Mouse (Mus musculus) CH12.LX (cell line): ENCODE measurements around the gene Nsun3. TPM values are rescaled to one million over a fixed set of nuclear protein-coding genes. Genes with fewer than 3 reads are reported as not detected.

Source experiments
- DNase-seq: peaks from one replicate; pipeline ENCODE4 v3.0.0-alpha.2; 2013; ENCODE audit errors: extremely low read depth
- H3K27ac ChIP-seq: 2 replicates; pipeline ENCODE4 v1.5.1; 2012; ENCODE audit warnings: low read depth, mild to moderate bottlenecking, control low read depth, moderate library complexity; ENCODE audit not compliant: insufficient read depth
- H3K27me3 ChIP-seq: replicated peaks from 2 replicates; pipeline ENCODE3; 2012; ENCODE audit warnings: inconsistent platforms
- H3K36me3 ChIP-seq, 2 experiments: replicated peaks in 1 of 2; 2 replicates each; pipeline versions ENCODE3 to v1.6.1; 2012; ENCODE audit warnings: inconsistent platforms in 1 of 2, low read length in 1 of 2, mild to moderate bottlenecking in 1 of 2, mixed read lengths in 1 of 2, moderate library complexity in 1 of 2; ENCODE audit not compliant: control insufficient read depth in 1 of 2, insufficient read depth in 1 of 2
- H3K4me1 ChIP-seq, 2 experiments: 2 replicates each; pipeline ENCODE4 v1.6.1; 2012; ENCODE audit warnings: inconsistent platforms in 1 of 2, moderate library complexity in 1 of 2; ENCODE audit not compliant: insufficient read depth in 2 of 2, control insufficient read depth in 1 of 2
- H3K4me2 ChIP-seq: 2 replicates; pipeline ENCODE4 v1.6.1; 2012; ENCODE audit warnings: low read depth, mild to moderate bottlenecking, control low read depth; ENCODE audit not compliant: poor library complexity, insufficient read depth, severe bottlenecking
- H3K4me3 ChIP-seq, 3 experiments: fragments of 150-350 bp in 1 of 3; sonication (generic) in 1 of 3; replicated peaks in 1 of 3; 2 replicates each; pipeline versions ENCODE3 to v1.5.1; 2011 to 2012; ENCODE audit warnings: low read depth in 2 of 3, low read length in 2 of 3, mild to moderate bottlenecking in 2 of 3, moderate library complexity in 2 of 3, control low read depth in 1 of 3, improper control_type of control experiment in 1 of 3, inconsistent platforms in 1 of 3, mixed read lengths in 1 of 3; ENCODE audit not compliant: poor library complexity in 1 of 3
- H3K79me2 ChIP-seq: replicated peaks from 2 replicates; pipeline ENCODE4 v1.6.1; 2012; ENCODE audit warnings: mild to moderate bottlenecking, moderate library complexity; ENCODE audit not compliant: control insufficient read depth, poor library complexity, insufficient read depth, severe bottlenecking; ENCODE audit errors: extremely low read depth
- H3K9ac ChIP-seq: 2 replicates; pipeline ENCODE4 v1.6.1; 2012; ENCODE audit warnings: low read depth, mild to moderate bottlenecking, control low read depth, moderate library complexity; ENCODE audit not compliant: insufficient read depth
- H3K9me3 ChIP-seq: replicated peaks from 2 replicates; pipeline ENCODE3; 2012; ENCODE audit warnings: low read length, inconsistent platforms, mixed read lengths
- BHLHE40 ChIP-seq: IDR thresholded peaks from 2 replicates; pipeline ENCODE4 v1.6.1; 2011; ENCODE audit warnings: mild to moderate bottlenecking, low read depth, low read length, improper control_type of control experiment
- CHD1 ChIP-seq: IDR thresholded peaks from 2 replicates; pipeline ENCODE4 v1.6.1; 2012; ENCODE audit warnings: low read depth, low read length, improper control_type of control experiment, inconsistent platforms
- CTCF ChIP-seq, 2 experiments: IDR thresholded peaks in 1 of 2; conservative IDR thresholded peaks in 1 of 2; 2 replicates each; pipeline ENCODE4 v1.5.1; 2011 to 2012; ENCODE audit warnings: low read depth in 2 of 2, low read length in 2 of 2, improper control_type of control experiment in 1 of 2, inconsistent platforms in 1 of 2, mild to moderate bottlenecking in 1 of 2, moderate library complexity in 1 of 2
- JUND ChIP-seq: conservative IDR thresholded peaks from 2 replicates; pipeline ENCODE4 v1.6.1; 2011; ENCODE audit warnings: low read depth, low read length, improper control_type of control experiment
- KAT2A ChIP-seq: IDR thresholded peaks from 2 replicates; pipeline ENCODE4 v1.6.1; 2012; ENCODE audit warnings: low read length, improper control_type of control experiment, inconsistent platforms; ENCODE audit not compliant: insufficient replicate concordance
- NELFE ChIP-seq: IDR thresholded peaks from 2 replicates; pipeline ENCODE4 v1.6.1; 2011; ENCODE audit warnings: low read depth, low read length, improper control_type of control experiment
- RAD21 ChIP-seq: IDR thresholded peaks from 2 replicates; pipeline ENCODE4 v1.6.1; 2011; ENCODE audit warnings: low read depth, mild to moderate bottlenecking, low read length, improper control_type of control experiment, moderate library complexity
- SIN3A ChIP-seq: IDR thresholded peaks from 2 replicates; pipeline ENCODE4 v1.6.1; 2012; ENCODE audit warnings: low read length, improper control_type of control experiment, inconsistent platforms
- SMC3 ChIP-seq: IDR thresholded peaks from 2 replicates; pipeline ENCODE4 v1.6.1; 2011; ENCODE audit warnings: low read depth, low read length, improper control_type of control experiment
- TBP ChIP-seq: conservative IDR thresholded peaks from 2 replicates; pipeline ENCODE4 v1.6.1; 2011; ENCODE audit warnings: low read depth, low read length, improper control_type of control experiment
- TCF12 ChIP-seq: IDR thresholded peaks from 2 replicates; pipeline ENCODE4 v1.6.1; 2014; ENCODE audit warnings: low read depth, mild to moderate bottlenecking, inconsistent platforms, low read length, improper control_type of control experiment
- UBTF ChIP-seq: IDR thresholded peaks from 2 replicates; pipeline ENCODE4 v1.6.1; 2012; ENCODE audit warnings: low read depth, mild to moderate bottlenecking, inconsistent platforms, low read length, improper control_type of control experiment, moderate library complexity
- USF1 ChIP-seq: IDR thresholded peaks from 2 replicates; pipeline ENCODE4 v1.6.1; 2014; ENCODE audit warnings: low read depth, mild to moderate bottlenecking, inconsistent platforms, low read length, improper control_type of control experiment
- USF2 ChIP-seq: conservative IDR thresholded peaks from 2 replicates; pipeline ENCODE4 v1.6.1; 2011; ENCODE audit warnings: low read depth, low read length, improper control_type of control experiment
- ZKSCAN1 ChIP-seq: IDR thresholded peaks from 2 replicates; pipeline ENCODE4 v1.6.1; 2012; ENCODE audit warnings: low read depth, inconsistent platforms, low read length, improper control_type of control experiment, borderline replicate concordance
- dilution Hi-C: fragments of 300-500 bp; cut with MboI; formaldehyde crosslinking; loops from 2 replicates; pipeline ENCODE4 v1.14.3; 2020; ENCODE audit warnings: low sequenced_read_pairs; ENCODE audit not compliant: extremely low pct_unique_long_range_greater_than_20kb, extremely low pct_ligation_motif_present
- in situ Hi-C: fragments of 300-500 bp; cut with MboI; formaldehyde crosslinking; loops from 3 replicates; pipeline ENCODE4 v1.14.3; 2019; ENCODE audit warnings: low sequenced_read_pairs, low pct_ligation_motif_present, low pct_unique_long_range_greater_than_20kb, mixed read lengths
- polyA plus RNA-seq: library from polyadenylated mRNA; unstranded; fragments of >175 nt; gene quantifications from 2 replicates; pipeline ENCODE4 v1.2.1, GENCODE M21; 2012; ENCODE audit warnings: low read depth; ENCODE audit not compliant: insufficient read length
- total RNA-seq, 2 experiments: library from RNA; depleted of rRNA; stranded (reverse); fragments of 300-350 nt in 1 of 2; fragments of >200 nt in 1 of 2; gene quantifications; 2 replicates each; pipeline ENCODE4 v1.2.3; 2012 to 2014

Gene Nsun3
- total and polyA plus RNA-seq, 3 experiments: 8.4 to 15.3 (median 11.6) TPM

DNA sequence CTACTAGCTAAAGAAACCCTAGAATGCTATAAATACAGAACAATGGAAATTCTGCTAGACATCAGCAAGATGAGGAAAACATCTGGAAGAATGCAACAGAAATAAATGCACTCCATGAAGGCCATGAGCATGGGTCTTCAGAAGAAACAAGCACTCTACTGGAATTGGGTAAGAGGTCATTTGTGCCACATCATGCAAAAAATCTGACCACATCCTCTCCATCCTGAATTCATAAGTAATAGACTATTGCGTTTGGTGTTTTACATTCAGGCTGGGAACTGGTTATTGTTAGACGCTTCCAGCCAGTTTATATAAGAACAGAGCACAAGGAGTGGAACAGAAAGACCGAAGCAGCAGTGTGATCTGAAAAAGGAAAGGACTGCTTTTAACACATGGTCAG is 12.2 kb upstream of the Nsun3 start:
- dilution Hi-C loops: no loop called here
- in situ Hi-C loops: no loop called here
- Histone ChIP-seq H3K4me1 (peaks cover 3 to 24% of the 10 kb centered on the region in 2 experiments; a peak in 2 of 4 replicates), H3K4me2 (no peak overlapping the region), H3K9ac (no peak overlapping the region; the same call in 1 of the 2 replicates), H3K9me3 (no peaks in the 10 kb centered on the region), H3K27me3 (no peaks in the 10 kb centered on the region), H3K79me2 (no peaks in the 10 kb centered on the region), H3K36me3 (peaks cover 12 to 28% of the 10 kb centered on the region in 2 experiments), H3K27ac (no peak overlapping the region), H3K4me3 (no peak overlapping the region)
- no peak for DNase-seq
- no peak for TF ChIP-seq NELFE
- TF ChIP-seq JUND: no peak
- TF ChIP-seq SMC3: no peak
- no peak for TF ChIP-seq ZKSCAN1

DNA sequence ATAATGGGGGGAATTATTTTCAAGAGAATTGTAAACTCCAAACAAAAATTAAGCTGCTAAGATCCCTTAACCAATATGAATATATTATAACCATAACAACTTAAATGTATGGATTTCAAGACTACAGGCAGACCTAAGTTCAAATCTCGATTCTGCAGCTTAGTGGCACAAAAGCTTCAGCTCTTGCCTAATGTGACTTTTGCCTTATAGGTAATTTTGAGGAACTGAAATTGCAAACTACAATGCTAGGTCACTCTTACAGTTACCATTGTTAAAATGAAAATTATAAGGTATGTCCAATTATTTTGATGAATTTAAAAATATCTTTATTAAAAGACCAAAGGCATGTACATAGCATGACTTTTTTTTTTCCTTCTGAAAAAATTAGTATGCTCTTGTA is 10.0 kb upstream of the Nsun3 start:
- H3K4me2 ChIP-seq: no peak overlapping the region
- peaks cover 3% of the 10 kb centered on the region for H3K9me3 ChIP-seq
- in situ Hi-C loops (no loop called here), dilution Hi-C loops (no loop called here)
- peaks cover 3 to 26% of the 10 kb centered on the region in 2 experiments; a peak in 2 of 4 replicates for H3K4me1 ChIP-seq
- peaks cover 7 to 22% of the 10 kb centered on the region in 2 experiments for H3K36me3 ChIP-seq
- no peak for TF ChIP-seq TBP
- TF ChIP-seq CHD1: no peak
- no peak for TF ChIP-seq KAT2A
- TF ChIP-seq TCF12: no peak
- TF ChIP-seq BHLHE40: no peak
- TF ChIP-seq JUND: no peak
- TF ChIP-seq UBTF: no peak
- no peak overlapping the region for H3K9ac ChIP-seq
- no peak for DNase-seq
- no peak overlapping the region for H3K27ac ChIP-seq
- H3K4me3 ChIP-seq: no peak overlapping the region
- H3K27me3 ChIP-seq: no peaks in the 10 kb centered on the region
- no peaks in the 10 kb centered on the region for H3K79me2 ChIP-seq

DNA sequence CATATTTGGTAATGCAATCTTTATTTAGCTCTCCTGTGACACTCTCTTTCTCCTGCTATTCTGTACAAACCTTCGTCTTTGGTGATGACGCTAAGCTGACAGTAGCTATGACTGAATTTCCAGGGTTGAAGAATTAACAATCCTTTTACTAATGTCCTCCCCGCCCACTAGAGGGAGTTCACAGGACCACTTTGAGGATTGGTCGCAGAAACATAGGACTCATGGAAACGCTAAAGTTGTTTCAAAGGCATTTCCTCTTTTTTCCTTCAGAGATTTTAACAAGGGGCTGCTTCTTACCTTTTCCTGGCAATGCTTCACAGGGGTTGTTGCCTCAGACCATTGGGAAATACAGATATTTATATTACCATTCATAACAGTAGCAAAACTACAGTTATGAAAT is 4.4 kb downstream of the Nsun3 start:
- dilution Hi-C loops (no loop called here), in situ Hi-C loops (no loop called here)
- peaks cover 6 to 55% of the 10 kb centered on the region in 2 experiments for H3K4me1 ChIP-seq
- peaks cover 21 to 66% of the 10 kb centered on the region in 2 experiments for H3K36me3 ChIP-seq
- no peaks in the 10 kb centered on the region for H3K9me3 ChIP-seq
- no peak overlapping the region for H3K27ac ChIP-seq
- DNase-seq: peak; percentile 61
- H3K79me2 ChIP-seq: peaks cover 21% of the 10 kb centered on the region
- H3K9ac ChIP-seq: no peak overlapping the region
- H3K4me3 ChIP-seq: no peak overlapping the region
- no peak for TF ChIP-seq USF1
- no peak for TF ChIP-seq SIN3A
- peak; percentile 47 to 71; a peak in 3 of 4 replicates for TF ChIP-seq CTCF (conservative IDR thresholded peaks at IDR 0.05 in 1 of 2, IDR thresholded peaks at IDR 0.05 in 1 of 2; ENCODE audit: low read depth in 2 of 2, low read length in 2 of 2)
- TF ChIP-seq UBTF: no peak
- peak; percentile 44 for TF ChIP-seq RAD21
- no peak for TF ChIP-seq USF2
- peak; percentile 54 for TF ChIP-seq SMC3
- no peaks in the 10 kb centered on the region for H3K27me3 ChIP-seq
- no peak overlapping the region for H3K4me2 ChIP-seq
